Mouse (Mus musculus): ENCODE measurements around the gene Traip.

DNA sequence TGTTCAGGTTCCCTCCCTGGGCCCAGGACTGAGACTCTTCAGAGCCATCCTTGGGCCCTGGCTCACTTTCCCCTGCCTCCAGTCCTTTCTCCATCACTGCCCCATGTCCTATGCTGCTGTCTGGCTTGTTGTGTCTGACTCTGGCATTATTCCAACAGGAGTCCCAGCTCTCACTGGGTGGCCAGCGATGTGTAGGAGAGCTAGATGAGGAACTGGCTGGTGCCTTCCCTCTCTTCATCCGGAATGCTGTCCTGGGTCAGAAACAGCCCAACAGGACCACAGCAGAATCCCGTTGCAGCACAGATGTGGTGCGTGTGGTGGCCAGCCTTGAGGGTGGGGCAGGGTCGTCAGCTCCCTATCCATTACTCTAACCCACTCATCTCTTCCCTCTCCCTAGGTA, 20.4 kb downstream of the Traip start:
- TF ChIP-seq POLR2A (IDR thresholded peaks at IDR 0.05; ENCODE audit: extremely low read depth, insufficient read depth, low read length) (no peak), CTCF (IDR thresholded peaks at IDR 0.05; ENCODE audit: low read depth, low read length) (no peak)

All from liver, adult 2 months (tissue).